19 mouse cellular contexts compared by ENCODE assay signal in genomic region chr11:102083193-102083592, GRCm38 (mm10). TPM values are rescaled to one million over a fixed set of nuclear protein-coding genes. Genes with fewer than 3 reads are reported as not detected.
DNase-seq lines count a peak whose midpoint lies in the region; ATAC-seq lines count a peak whose summit lies in the region.
"Had no signal": no experiment of that assay in that cellular context is flagged by ENCODE, and none has a peak within 500 bp of the region (broad histone marks: within the 10 kb centered on the region; RNA-seq: fewer than 3 reads in every experiment).

No protein-coding gene starts in this region.

- peaks cover 7% of the 10 kb centered on the region; the same call in 1 of the 2 replicates for H3K9me3 ChIP-seq in forebrain, embryonic 10.5 days
- no peaks in the 10 kb centered on the region for H3K9me3 ChIP-seq in forebrain, embryonic 11.5 days (ENCODE audit: control insufficient read depth, low read length)
- no peaks in the 10 kb centered on the region for H3K9me3 ChIP-seq in midbrain, embryonic 12.5 days
- no peaks in the 10 kb centered on the region for H3K9me3 ChIP-seq in midbrain, embryonic 11.5 days (ENCODE audit: control insufficient read depth, low read length)
- no peaks in the 10 kb centered on the region for H3K9me3 ChIP-seq in hindbrain, embryonic 14.5 days (ENCODE audit: control insufficient read depth, low read length)
- H3K9me3 ChIP-seq in neural tube, embryonic 13.5 days, result no peaks in the 10 kb centered on the region
- H3K9me3 ChIP-seq: heart, embryonic 15.5 days had no signal

- no peak overlapping the region for H3K4me2 ChIP-seq in forebrain, embryonic 11.5 days (ENCODE audit: low read depth, low read length, severe bottlenecking)
- peak overlapping the region; percentile 71 for H3K4me2 ChIP-seq in midbrain, embryonic 12.5 days (replicated peaks)
- no peak overlapping the region for H3K4me2 ChIP-seq in midbrain, embryonic 11.5 days
- peak overlapping the region; percentile 83 for H3K4me2 ChIP-seq in hindbrain, embryonic 14.5 days (replicated peaks)
- peak overlapping the region; percentile 69 for H3K4me2 ChIP-seq in neural tube, embryonic 13.5 days

- peak overlapping the region; percentile 57; the same call in 1 of the 2 replicates for H3K4me3 ChIP-seq in forebrain, embryonic 10.5 days
- no peak overlapping the region for H3K4me3 ChIP-seq in forebrain, embryonic 11.5 days (ENCODE audit: low read depth, low read length)
- no peak overlapping the region for H3K4me3 ChIP-seq in midbrain, embryonic 12.5 days
- no peak overlapping the region for H3K4me3 ChIP-seq in midbrain, embryonic 11.5 days (ENCODE audit: low read depth, low read length)
- no peak overlapping the region for H3K4me3 ChIP-seq in hindbrain, embryonic 14.5 days (replicated peaks; ENCODE audit: low read length)
- H3K4me3 ChIP-seq in neural tube, embryonic 13.5 days, result no peak overlapping the region

- ATAC-seq in forebrain, embryonic 11.5 days (replicated peaks; ENCODE audit: low FRiP score), result no peak
- ATAC-seq in midbrain, embryonic 12.5 days (ENCODE audit: low FRiP score, low read depth), result no peak
- ATAC-seq in midbrain, embryonic 11.5 days (ENCODE audit: low FRiP score), result no peak
- no peak for ATAC-seq in hindbrain, embryonic 14.5 days (ENCODE audit: low FRiP score)
- ATAC-seq in neural tube, embryonic 13.5 days (ENCODE audit: low read depth), result no peak
- no peak for ATAC-seq in erythroblast, adult 5-6 weeks (replicated peaks; ENCODE audit: low FRiP score, poor library complexity, severe bottlenecking)
- ATAC-seq: inflammation-experienced regulatory T-cells, adult 6 months had no signal

- H3K27ac ChIP-seq in forebrain, embryonic 10.5 days, result no peak overlapping the region
- no peak overlapping the region for H3K27ac ChIP-seq in forebrain, embryonic 11.5 days (ENCODE audit: low read depth, low read length)
- no peak overlapping the region for H3K27ac ChIP-seq in midbrain, embryonic 12.5 days (replicated peaks)
- no peak overlapping the region for H3K27ac ChIP-seq in midbrain, embryonic 11.5 days (ENCODE audit: low read depth, low read length)
- peak overlapping the region; percentile 59 for H3K27ac ChIP-seq in hindbrain, embryonic 14.5 days
- 0 out of 2 replicates have a peak overlapping the region, but pooled peaks have one; percentile 4 for H3K27ac ChIP-seq in neural tube, embryonic 13.5 days (replicated peaks)
- H3K27ac ChIP-seq: heart, embryonic 15.5 days had no signal

- 67% methylated on average over 4 of the region's 4 CpGs for WGBS in forebrain, embryonic 10.5 days
- WGBS in forebrain, embryonic 11.5 days, result 59% methylated on average over 4 of the region's 4 CpGs
- 54% methylated on average over 4 of the region's 4 CpGs for WGBS in midbrain, embryonic 12.5 days
- WGBS in midbrain, embryonic 11.5 days, result 61% methylated on average over 4 of the region's 4 CpGs
- 39% methylated on average over 4 of the region's 4 CpGs for WGBS in hindbrain, embryonic 14.5 days
- 44% methylated on average over 4 of the region's 4 CpGs for WGBS in neural tube, embryonic 13.5 days

- peaks cover 26% of the 10 kb centered on the region for H3K27me3 ChIP-seq in forebrain, embryonic 10.5 days (ENCODE audit: poor library complexity, severe bottlenecking)
- no peaks in the 10 kb centered on the region for H3K27me3 ChIP-seq in forebrain, embryonic 11.5 days (ENCODE audit: control insufficient read depth, insufficient read depth, low read length)
- H3K27me3 ChIP-seq in midbrain, embryonic 12.5 days, result peaks cover 4% of the 10 kb centered on the region; the same call in 1 of the 2 replicates
- no peaks in the 10 kb centered on the region for H3K27me3 ChIP-seq in midbrain, embryonic 11.5 days (ENCODE audit: control insufficient read depth, insufficient read depth, low read length)
- no peaks in the 10 kb centered on the region for H3K27me3 ChIP-seq in hindbrain, embryonic 14.5 days (ENCODE audit: control insufficient read depth, insufficient read depth, low read length)
- H3K27me3 ChIP-seq in neural tube, embryonic 13.5 days, result no peaks in the 10 kb centered on the region
- H3K27me3 ChIP-seq: heart, embryonic 15.5 days; limb, embryonic 12.5 days had no signal

- no peak for DNase-seq in forebrain, embryonic 10.5 days (ENCODE audit: extremely low spot score, low spot score)
- no peak for DNase-seq in forebrain, embryonic 11.5 days (ENCODE audit: low spot score)
- no peak for DNase-seq in midbrain, embryonic 11.5 days (ENCODE audit: low spot score, missing footprints)
- no peak for DNase-seq in hindbrain, embryonic 14.5 days (ENCODE audit: low spot score)
- DNase-seq in kidney, postnatal 36 days, result no peak
- DNase-seq: adrenal gland, postnatal 36 days; cerebellum, adult 11 months; thymus, adult 2 months had no signal

- no peak overlapping the region for H3K9ac ChIP-seq in forebrain, embryonic 11.5 days (ENCODE audit: low read length)
- no peak overlapping the region for H3K9ac ChIP-seq in midbrain, embryonic 12.5 days (replicated peaks)
- H3K9ac ChIP-seq in midbrain, embryonic 11.5 days (ENCODE audit: low read length), result no peak overlapping the region
- H3K9ac ChIP-seq in hindbrain, embryonic 14.5 days, result no peak overlapping the region
- H3K9ac ChIP-seq in neural tube, embryonic 13.5 days, result no peak overlapping the region
- H3K9ac ChIP-seq: limb, embryonic 12.5 days had no signal

- H3K36me3 ChIP-seq in forebrain, embryonic 10.5 days (replicated peaks), result peaks cover 45% of the 10 kb centered on the region
- H3K36me3 ChIP-seq in forebrain, embryonic 11.5 days (ENCODE audit: control insufficient read depth, insufficient read depth, low read length), result no peaks in the 10 kb centered on the region
- peaks cover 17% of the 10 kb centered on the region for H3K36me3 ChIP-seq in midbrain, embryonic 12.5 days
- no peaks in the 10 kb centered on the region for H3K36me3 ChIP-seq in midbrain, embryonic 11.5 days (ENCODE audit: control insufficient read depth, insufficient read depth, low read length)
- peaks cover 19% of the 10 kb centered on the region for H3K36me3 ChIP-seq in hindbrain, embryonic 14.5 days (replicated peaks; ENCODE audit: control insufficient read depth, insufficient read depth)
- peaks cover 39% of the 10 kb centered on the region for H3K36me3 ChIP-seq in neural tube, embryonic 13.5 days
- H3K36me3 ChIP-seq: heart, embryonic 15.5 days had no signal

- H3K4me1 ChIP-seq in forebrain, embryonic 10.5 days, result peaks cover 67% of the 10 kb centered on the region
- peaks cover 16% of the 10 kb centered on the region for H3K4me1 ChIP-seq in forebrain, embryonic 11.5 days (replicated peaks; ENCODE audit: control insufficient read depth, insufficient read depth, low read length)
- H3K4me1 ChIP-seq in midbrain, embryonic 12.5 days, result peaks cover 45% of the 10 kb centered on the region
- peaks cover 32% of the 10 kb centered on the region for H3K4me1 ChIP-seq in midbrain, embryonic 11.5 days (ENCODE audit: control insufficient read depth, insufficient read depth, low read length)
- H3K4me1 ChIP-seq in hindbrain, embryonic 14.5 days (replicated peaks; ENCODE audit: control insufficient read depth, insufficient read depth, low read length), result peaks cover 32% of the 10 kb centered on the region
- H3K4me1 ChIP-seq in neural tube, embryonic 13.5 days (replicated peaks), result peaks cover 47% of the 10 kb centered on the region

RNA-seq across cellular contexts. Expression of gene Mpp2, which starts 5.1 kb away (rescaled TPM):
- 15.7 and 16.2 TPM in 2 replicates for polyA plus RNA-seq in forebrain, embryonic 10.5 days (2016; fragmentation: Nextera tagmentation; extraction: Ambion mirVana)
- polyA plus RNA-seq in forebrain, embryonic 11.5 days (2014; fragmentation: Nextera tagmentation; extraction: Ambion mirVana), result 18.2 and 19.6 TPM in 2 replicates
- polyA plus RNA-seq in midbrain, embryonic 12.5 days (2016; fragmentation: Nextera tagmentation; extraction: Ambion mirVana), result 21.7 and 23.3 TPM in 2 replicates
- polyA plus RNA-seq in midbrain, embryonic 11.5 days (2014; fragmentation: Nextera tagmentation; extraction: Ambion mirVana), result 9.4 and 10.8 TPM in 2 replicates
- 24.3 and 24.6 TPM in 2 replicates for polyA plus RNA-seq in hindbrain, embryonic 14.5 days (2014; fragmentation: Nextera tagmentation; extraction: Ambion mirVana)
- polyA plus RNA-seq in neural tube, embryonic 13.5 days (2015; fragmentation: Nextera tagmentation; extraction: Ambion mirVana), result 25.8 and 26.5 TPM in 2 replicates
- total RNA-seq in erythroblast, adult 5-6 weeks (2015; ENCODE audit: low replicate concordance), result 7.7 and 12.7 TPM in 2 replicates
- 14.2 and 20.6 TPM in 2 replicates for total RNA-seq in erythroblast, adult 5-6 weeks (2017; ENCODE audit: low replicate concordance)

RNA-seq across cellular contexts. Expression of gene Ppy, which starts 17.9 kb away (rescaled TPM):
- polyA plus RNA-seq in forebrain, embryonic 10.5 days (2016; fragmentation: Nextera tagmentation; extraction: Ambion mirVana), result not detected in 2 replicates
- not detected in 2 replicates for polyA plus RNA-seq in forebrain, embryonic 11.5 days (2014; fragmentation: Nextera tagmentation; extraction: Ambion mirVana)
- polyA plus RNA-seq in midbrain, embryonic 12.5 days (2016; fragmentation: Nextera tagmentation; extraction: Ambion mirVana), result not detected in 2 replicates
- not detected in 2 replicates for polyA plus RNA-seq in midbrain, embryonic 11.5 days (2014; fragmentation: Nextera tagmentation; extraction: Ambion mirVana)
- polyA plus RNA-seq in hindbrain, embryonic 14.5 days (2014; fragmentation: Nextera tagmentation; extraction: Ambion mirVana), result not detected in 2 replicates
- not detected in 2 replicates for polyA plus RNA-seq in neural tube, embryonic 13.5 days (2015; fragmentation: Nextera tagmentation; extraction: Ambion mirVana)
- not detected in 2 replicates for total RNA-seq in erythroblast, adult 5-6 weeks (2015; ENCODE audit: low replicate concordance)
- total RNA-seq in erythroblast, adult 5-6 weeks (2017; ENCODE audit: low replicate concordance), result not detected in 2 replicates
- total RNA-seq: adrenal gland, postnatal 36 days; gastrocnemius, adult 8-10 months; layer of hippocampus, postnatal 14 days had no signal
- polyA plus RNA-seq: cortical plate, adult 2 months; heart, embryonic 15.5 days; inflammation-experienced regulatory T-cells, adult 6 months; kidney, postnatal 0 days; limb, embryonic 12.5 days; lung, embryonic 16.5 days had no signal

RNA-seq across cellular contexts. Expression of gene Pyy, which starts 24.4 kb away (rescaled TPM):
- not detected in 2 replicates for polyA plus RNA-seq in forebrain, embryonic 10.5 days (2016; fragmentation: Nextera tagmentation; extraction: Ambion mirVana)
- not detected in 2 replicates for polyA plus RNA-seq in forebrain, embryonic 11.5 days (2014; fragmentation: Nextera tagmentation; extraction: Ambion mirVana)
- not detected in 2 replicates for polyA plus RNA-seq in midbrain, embryonic 12.5 days (2016; fragmentation: Nextera tagmentation; extraction: Ambion mirVana)
- 0.44 TPM in 1 of 2 replicates, not detected in the other for polyA plus RNA-seq in midbrain, embryonic 11.5 days (2014; fragmentation: Nextera tagmentation; extraction: Ambion mirVana)
- 4.3 and 4.4 TPM in 2 replicates for polyA plus RNA-seq in hindbrain, embryonic 14.5 days (2014; fragmentation: Nextera tagmentation; extraction: Ambion mirVana)
- not detected in 2 replicates for polyA plus RNA-seq in neural tube, embryonic 13.5 days (2015; fragmentation: Nextera tagmentation; extraction: Ambion mirVana)
- total RNA-seq in erythroblast, adult 5-6 weeks (2015; ENCODE audit: low replicate concordance), result not detected in 2 replicates
- total RNA-seq in erythroblast, adult 5-6 weeks (2017; ENCODE audit: low replicate concordance), result not detected in 2 replicates
- total RNA-seq: adrenal gland, postnatal 36 days; gastrocnemius, adult 8-10 months; layer of hippocampus, postnatal 14 days had no signal
- polyA plus RNA-seq: cortical plate, adult 2 months; heart, embryonic 15.5 days; inflammation-experienced regulatory T-cells, adult 6 months; kidney, postnatal 0 days; limb, embryonic 12.5 days; lung, embryonic 16.5 days had no signal

RNA-seq across cellular contexts. Expression of gene Cd300lg, which starts 41.9 kb away (rescaled TPM):
- 0.14 and 0.23 TPM in 2 replicates for polyA plus RNA-seq in forebrain, embryonic 10.5 days (2016; fragmentation: Nextera tagmentation; extraction: Ambion mirVana)
- polyA plus RNA-seq in forebrain, embryonic 11.5 days (2014; fragmentation: Nextera tagmentation; extraction: Ambion mirVana), result 0.20 and 0.37 TPM in 2 replicates
- 0.19 and 0.34 TPM in 2 replicates for polyA plus RNA-seq in midbrain, embryonic 12.5 days (2016; fragmentation: Nextera tagmentation; extraction: Ambion mirVana)
- 0.11 and 0.19 TPM in 2 replicates for polyA plus RNA-seq in midbrain, embryonic 11.5 days (2014; fragmentation: Nextera tagmentation; extraction: Ambion mirVana)
- polyA plus RNA-seq in hindbrain, embryonic 14.5 days (2014; fragmentation: Nextera tagmentation; extraction: Ambion mirVana), result 0.27 TPM in 1 of 2 replicates, not detected in the other
- 0.45 and 0.65 TPM in 2 replicates for polyA plus RNA-seq in neural tube, embryonic 13.5 days (2015; fragmentation: Nextera tagmentation; extraction: Ambion mirVana)
- 2.1 and 7.1 TPM in 2 replicates for total RNA-seq in erythroblast, adult 5-6 weeks (2015; ENCODE audit: low replicate concordance)
- 0.42 and 0.77 TPM in 2 replicates for total RNA-seq in erythroblast, adult 5-6 weeks (2017; ENCODE audit: low replicate concordance)

RNA-seq across cellular contexts. Expression of gene Mpp3, which starts 54.9 kb away (rescaled TPM):
- 13.5 and 16.1 TPM in 2 replicates for polyA plus RNA-seq in forebrain, embryonic 10.5 days (2016; fragmentation: Nextera tagmentation; extraction: Ambion mirVana)
- 22.1 and 24.1 TPM in 2 replicates for polyA plus RNA-seq in forebrain, embryonic 11.5 days (2014; fragmentation: Nextera tagmentation; extraction: Ambion mirVana)
- 32.1 and 33.2 TPM in 2 replicates for polyA plus RNA-seq in midbrain, embryonic 12.5 days (2016; fragmentation: Nextera tagmentation; extraction: Ambion mirVana)
- polyA plus RNA-seq in midbrain, embryonic 11.5 days (2014; fragmentation: Nextera tagmentation; extraction: Ambion mirVana), result 14.4 and 15.5 TPM in 2 replicates
- 53.5 and 57.2 TPM in 2 replicates for polyA plus RNA-seq in hindbrain, embryonic 14.5 days (2014; fragmentation: Nextera tagmentation; extraction: Ambion mirVana)
- 44.4 and 49.6 TPM in 2 replicates for polyA plus RNA-seq in neural tube, embryonic 13.5 days (2015; fragmentation: Nextera tagmentation; extraction: Ambion mirVana)
- total RNA-seq in erythroblast, adult 5-6 weeks (2015; ENCODE audit: low replicate concordance), result 0.84 TPM in 1 of 2 replicates, not detected in the other
- 0.14 TPM in 1 of 2 replicates, not detected in the other for total RNA-seq in erythroblast, adult 5-6 weeks (2017; ENCODE audit: low replicate concordance)

Comparison
In these comparisons a context has a peak if more than half of its experiments do, and no peak if none do; other contexts are left out.
1. H3K4me2 ChIP-seq: peak in midbrain, embryonic 12.5 days (single experiment), hindbrain, embryonic 14.5 days (single experiment) and neural tube, embryonic 13.5 days (single experiment); none in forebrain, embryonic 11.5 days (single experiment) and midbrain, embryonic 11.5 days (single experiment).
2. H3K27ac ChIP-seq: peak in hindbrain, embryonic 14.5 days (single experiment) and neural tube, embryonic 13.5 days (single experiment); none in forebrain, embryonic 10.5 days (single experiment), forebrain, embryonic 11.5 days (single experiment), midbrain, embryonic 12.5 days (single experiment) and midbrain, embryonic 11.5 days (single experiment).